Mouse (Mus musculus): Measurements from ENCODE around the gene Ly6g5b.

- TF ChIP-seq POLR2A (IDR thresholded peaks at IDR 0.05; ENCODE audit: low read depth, low read length) (no peak), CTCF (IDR thresholded peaks at IDR 0.05; ENCODE audit: borderline replicate concordance, insufficient read depth, low read length) (no peak)
Measured at GRCm38 (mm10) chr17:35080710-35081109, 34.5 kb downstream of the Ly6g5b start.

Measured in embryonic fibroblast, embryonic 13.5 days (primary cell).